Mouse (Mus musculus): ENCODE results near the gene Sft2d1.
"Not testable (repeated sequence)": the region's sequence is repeated elsewhere in the genome, so short reads cannot be mapped to it uniquely, and the experiment has no call there.

Gene Sft2d1

GRCm38 (mm10) chr17:8302772-8303438 is 8.0 kb upstream of the Sft2d1 start:
- peak; percentile 60; the same call in 1 of the 2 replicates for ATAC-seq (ENCODE audit: low TSS enrichment)

GRCm38 (mm10) chr17:8303671-8304070 is 7.2 kb upstream of the Sft2d1 start:
- ATAC-seq (ENCODE audit: low TSS enrichment), result no peak

- 0 out of 2 replicates have a peak, but pooled peaks have one; percentile 12 for ATAC-seq (ENCODE audit: low TSS enrichment)
These were observed 5.1 kb upstream of the Sft2d1 start for GRCm38 (mm10) chr17:8305801-8306200.

GRCm38 (mm10) chr17:8311751-8312150 is 849 bp downstream of the Sft2d1 start:
- no peak for ATAC-seq (ENCODE audit: low TSS enrichment)

GRCm38 (mm10) chr17:8313976-8314375 is 3.1 kb downstream of the Sft2d1 start:
- no peak for ATAC-seq (ENCODE audit: low TSS enrichment)

- ATAC-seq (ENCODE audit: low TSS enrichment), result peak; percentile 65
These were observed 5.3 kb downstream of the Sft2d1 start for GRCm38 (mm10) chr17:8316251-8316650.

- not testable (repeated sequence) for ATAC-seq (ENCODE audit: low TSS enrichment)
These were observed 16.0 kb downstream of the Sft2d1 start for GRCm38 (mm10) chr17:8326877-8327276.

GRCm38 (mm10) chr17:8328511-8329174 is 17.7 kb downstream of the Sft2d1 start:
- no peak for ATAC-seq (ENCODE audit: low TSS enrichment)

- ATAC-seq (ENCODE audit: low TSS enrichment), result no peak
These were observed 19.7 kb downstream of the Sft2d1 start for GRCm38 (mm10) chr17:8330602-8331001.

GRCm38 (mm10) chr17:8337159-8337558 is 26.3 kb downstream of the Sft2d1 start, which contains the start of gene Prr18:
Prr18 (plus strand) TSS chr17:8337459.
- ATAC-seq (ENCODE audit: low TSS enrichment), result not testable (repeated sequence)

- ATAC-seq (ENCODE audit: low TSS enrichment), result no peak
These were observed 28.9 kb downstream of the Sft2d1 start for GRCm38 (mm10) chr17:8339666-8340374.

GRCm38 (mm10) chr17:8340407-8341359 is 29.8 kb downstream of the Sft2d1 start:
- ATAC-seq (ENCODE audit: low TSS enrichment), result peak; percentile 83

- peak; percentile 15; the same call in 1 of the 2 replicates for ATAC-seq (ENCODE audit: low TSS enrichment)
These were observed 30.6 kb downstream of the Sft2d1 start for GRCm38 (mm10) chr17:8341360-8341963.

GRCm38 (mm10) chr17:8342706-8343105 is 31.8 kb downstream of the Sft2d1 start:
- no peak for ATAC-seq (ENCODE audit: low TSS enrichment)

GRCm38 (mm10) chr17:8343416-8343815 is 32.5 kb downstream of the Sft2d1 start:
- no peak for ATAC-seq (ENCODE audit: low TSS enrichment)

GRCm38 (mm10) chr17:8347765-8348285 is 36.9 kb downstream of the Sft2d1 start:
- ATAC-seq (ENCODE audit: low TSS enrichment), result no peak

GRCm38 (mm10) chr17:8348941-8349340 is 38.0 kb downstream of the Sft2d1 start:
- no peak for ATAC-seq (ENCODE audit: low TSS enrichment)

GRCm38 (mm10) chr17:8351088-8351487 is 40.2 kb downstream of the Sft2d1 start:
- ATAC-seq (ENCODE audit: low TSS enrichment), result peak; percentile 64

- ATAC-seq (ENCODE audit: low TSS enrichment), result no peak
These were observed 44.8 kb downstream of the Sft2d1 start, which contains the start of gene T2 for GRCm38 (mm10) chr17:8355692-8356091. T2 (plus strand) TSS chr17:8355992.

GRCm38 (mm10) chr17:8357498-8357897 is 46.6 kb downstream of the Sft2d1 start:
- no peak for ATAC-seq (ENCODE audit: low TSS enrichment)

- ATAC-seq (ENCODE audit: low TSS enrichment), result no peak
These were observed 50.0 kb downstream of the Sft2d1 start for GRCm38 (mm10) chr17:8360876-8361275.
